Mouse (Mus musculus) thymus, adult 2 months (tissue): Measurements from ENCODE around the gene Cops4.

ENCODE experiments used
- CTCF ChIP-seq: fragments of 200-500 bp; IDR thresholded peaks from 2 replicates; pipeline ENCODE4 v1.5.1; 2012; ENCODE audit warnings: mild to moderate bottlenecking, control low read depth, low read length, moderate library complexity, borderline replicate concordance; ENCODE audit not compliant: control insufficient read depth, poor library complexity, insufficient read depth; ENCODE audit errors: extremely low read depth
- POLR2A ChIP-seq: fragments of 200-500 bp; IDR thresholded peaks from 2 replicates; pipeline ENCODE4 v1.6.1; 2012; ENCODE audit warnings: mild to moderate bottlenecking, low read length, control low read depth, moderate library complexity; ENCODE audit not compliant: control insufficient read depth, poor library complexity, insufficient read depth; ENCODE audit errors: extremely low read depth

DNA sequence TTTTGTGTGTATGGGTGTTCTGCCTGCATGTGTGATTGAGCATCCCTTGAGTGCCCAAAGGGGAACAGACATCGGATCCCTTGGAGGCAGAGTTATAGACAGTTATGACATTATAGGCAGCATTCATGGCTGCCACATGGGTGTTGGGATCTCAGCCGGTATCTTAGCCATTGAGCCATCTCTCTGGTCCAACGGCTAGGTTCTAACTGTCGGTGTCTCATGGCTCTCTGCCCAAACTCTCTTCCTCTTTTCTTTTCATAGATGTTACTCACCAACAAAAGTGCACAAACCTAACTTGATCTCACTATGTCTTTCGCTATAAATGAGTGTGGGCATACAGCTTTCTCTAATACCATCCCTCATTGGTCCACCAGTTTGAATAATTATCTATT, 64.3 kb downstream of the Cops4 start:
- TF ChIP-seq CTCF (no peak), POLR2A (no peak)
